Mouse (Mus musculus) spleen, embryonic (tissue): ENCODE measurements around the gene Ntn4.
"Not testable (repeated sequence)": the region's sequence is repeated elsewhere in the genome, so short reads cannot be mapped to it uniquely, and the experiment has no call there.

Experiments used
- CTCF ChIA-PET: fragments of 350-600 bp; sonication (Branson Sonifier 250); formaldehyde crosslinking; loops from one replicate; lab custom pipeline; 2022; lab: Charles Lee

The Ntn4 gene

DNA sequence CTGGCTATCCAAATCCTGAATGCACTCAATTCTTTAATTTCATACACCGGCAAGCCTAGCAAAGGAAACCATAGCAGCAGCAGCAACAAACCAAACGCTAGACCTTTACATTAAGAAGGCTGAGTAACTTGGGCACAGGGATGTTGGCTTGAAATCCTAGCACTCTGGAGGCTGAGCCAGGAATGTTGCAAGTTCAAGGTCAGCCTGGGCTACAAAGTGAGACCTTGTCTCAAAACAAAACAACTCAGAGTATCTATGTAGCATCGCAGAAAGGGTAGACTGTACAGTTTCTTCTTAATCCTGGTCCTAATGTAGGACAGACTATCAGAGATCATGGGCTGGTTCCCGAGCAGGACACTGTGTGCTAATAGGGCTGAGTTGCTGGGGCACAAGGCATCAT is 43.4 kb downstream of the Ntn4 start:
- CTCF ChIA-PET, result no interaction called here

DNA sequence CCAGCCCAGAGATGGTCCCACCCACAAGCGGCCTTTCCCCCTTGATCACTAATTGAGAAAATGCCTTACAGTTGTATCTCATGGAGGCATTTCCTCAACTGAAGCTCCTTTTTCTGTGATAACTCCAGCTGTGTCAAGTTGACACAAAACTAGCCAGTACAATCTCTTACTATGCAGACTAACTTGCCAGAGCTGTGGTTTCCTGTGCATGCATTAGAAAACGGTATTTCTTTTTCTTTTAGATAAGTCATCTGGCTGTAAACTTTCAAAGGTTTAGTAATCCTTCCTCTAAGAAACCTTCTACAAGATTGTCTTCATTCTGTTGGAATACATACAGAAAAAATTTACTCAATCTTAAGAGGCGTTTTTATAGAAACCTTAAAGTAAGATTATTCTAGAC is 44.9 kb downstream of the Ntn4 start:
- CTCF ChIA-PET, result not testable (repeated sequence)

DNA sequence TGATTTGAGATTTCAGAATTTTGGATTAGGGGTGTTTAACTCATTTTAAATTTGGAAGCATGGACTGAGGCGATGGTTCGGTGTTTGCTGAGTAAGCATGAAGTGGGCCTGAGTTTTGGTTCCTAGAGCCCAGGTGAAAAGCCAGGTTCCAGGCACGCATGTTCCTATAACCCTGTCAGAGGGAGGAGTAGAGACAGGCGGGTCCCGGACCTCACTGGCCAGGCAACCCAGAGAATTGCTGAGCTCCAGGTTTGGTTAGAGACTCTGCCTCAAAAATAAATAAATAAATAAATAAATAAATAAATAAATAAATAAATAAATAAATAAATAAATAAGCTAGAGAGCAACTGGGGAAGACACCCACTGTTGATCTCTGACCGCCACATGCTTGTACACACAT is 46.1 kb downstream of the Ntn4 start:
- CTCF ChIA-PET, result interaction anchor here (0.6 kb wide), 1 partner anchor 10 kb away, joined by 8 read pairs; no protein-coding TSS in a partner anchor

DNA sequence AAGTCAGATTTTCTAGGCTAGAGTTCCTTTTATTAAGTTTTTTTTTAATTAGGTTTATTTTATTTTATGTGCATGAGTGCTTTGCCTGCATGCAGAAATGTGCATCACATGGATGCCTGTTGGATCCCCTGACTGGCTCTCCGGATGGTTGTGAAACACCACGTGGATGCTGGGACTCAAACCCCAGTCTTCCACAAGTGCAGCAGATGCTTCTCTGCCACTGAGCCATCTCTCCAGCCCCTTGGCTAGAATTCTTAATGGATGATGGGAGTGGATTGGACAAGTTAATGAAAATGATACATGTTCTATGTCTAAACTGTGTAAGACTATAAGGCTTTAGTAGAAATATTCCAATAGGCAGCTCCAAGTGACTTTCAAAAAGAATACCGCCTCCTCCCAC is 47.3 kb downstream of the Ntn4 start:
- CTCF ChIA-PET, result no interaction called here

DNA sequence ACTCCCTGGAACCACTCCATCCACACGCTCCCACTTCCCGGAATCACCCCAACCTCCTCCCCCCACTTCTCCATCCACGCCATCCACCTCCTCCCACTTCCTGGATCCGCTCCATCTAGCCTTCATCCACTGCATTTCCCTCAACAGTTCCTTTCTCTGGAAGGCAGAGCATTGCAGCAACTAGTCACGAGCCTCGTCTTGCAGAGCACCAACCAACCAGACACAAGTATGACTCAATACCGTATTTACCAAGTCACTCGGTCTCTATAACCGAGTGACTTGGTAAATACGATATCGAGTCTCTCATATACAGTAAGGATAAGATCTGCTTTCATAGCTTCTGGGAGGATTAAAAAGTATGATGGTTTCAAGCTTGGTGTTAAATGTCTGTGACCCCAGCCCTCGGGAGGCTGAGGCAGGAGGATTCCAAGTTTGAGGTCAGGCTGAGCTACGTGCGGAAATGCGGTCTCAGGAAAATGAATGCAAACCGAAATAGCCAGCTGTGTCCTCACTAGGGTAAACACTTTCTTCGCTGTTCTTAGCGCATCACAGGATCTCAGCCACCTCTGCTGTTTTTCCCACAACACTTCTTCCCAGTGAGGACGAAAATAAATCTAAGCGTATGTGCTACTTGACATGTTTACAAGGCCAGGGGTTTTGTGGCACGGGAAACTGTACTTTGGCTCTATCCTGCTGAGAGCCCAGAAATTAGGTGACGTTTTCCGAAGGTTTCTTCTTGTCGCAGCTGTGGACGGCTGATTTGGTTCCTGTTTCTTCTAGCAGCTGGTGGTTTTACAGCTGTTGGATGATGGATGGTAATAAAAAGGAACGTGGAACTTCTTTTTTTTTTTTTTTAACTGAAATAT is 48.1 kb downstream of the Ntn4 start:
- CTCF ChIA-PET, result no interaction called here

DNA sequence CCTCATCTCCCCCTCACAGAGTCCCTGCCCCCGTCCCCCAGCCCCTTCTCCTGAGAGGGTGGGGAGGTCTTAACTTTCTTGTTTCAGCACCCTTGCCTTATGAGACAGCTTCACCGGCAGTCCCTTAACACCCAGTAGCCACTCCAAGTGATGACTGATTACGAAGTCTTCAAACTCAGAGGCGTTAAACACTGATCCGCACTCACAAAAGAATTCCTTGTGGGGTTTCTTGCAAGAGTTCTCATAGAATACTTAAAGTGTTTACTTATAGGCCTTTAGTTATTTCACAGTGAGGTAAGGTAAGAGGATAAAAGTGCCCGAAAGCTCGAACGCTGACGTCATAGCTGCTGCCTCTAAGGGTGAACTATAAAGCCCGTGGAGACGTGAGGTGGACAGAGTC is 50.9 kb downstream of the Ntn4 start:
- CTCF ChIA-PET, result no interaction called here

DNA sequence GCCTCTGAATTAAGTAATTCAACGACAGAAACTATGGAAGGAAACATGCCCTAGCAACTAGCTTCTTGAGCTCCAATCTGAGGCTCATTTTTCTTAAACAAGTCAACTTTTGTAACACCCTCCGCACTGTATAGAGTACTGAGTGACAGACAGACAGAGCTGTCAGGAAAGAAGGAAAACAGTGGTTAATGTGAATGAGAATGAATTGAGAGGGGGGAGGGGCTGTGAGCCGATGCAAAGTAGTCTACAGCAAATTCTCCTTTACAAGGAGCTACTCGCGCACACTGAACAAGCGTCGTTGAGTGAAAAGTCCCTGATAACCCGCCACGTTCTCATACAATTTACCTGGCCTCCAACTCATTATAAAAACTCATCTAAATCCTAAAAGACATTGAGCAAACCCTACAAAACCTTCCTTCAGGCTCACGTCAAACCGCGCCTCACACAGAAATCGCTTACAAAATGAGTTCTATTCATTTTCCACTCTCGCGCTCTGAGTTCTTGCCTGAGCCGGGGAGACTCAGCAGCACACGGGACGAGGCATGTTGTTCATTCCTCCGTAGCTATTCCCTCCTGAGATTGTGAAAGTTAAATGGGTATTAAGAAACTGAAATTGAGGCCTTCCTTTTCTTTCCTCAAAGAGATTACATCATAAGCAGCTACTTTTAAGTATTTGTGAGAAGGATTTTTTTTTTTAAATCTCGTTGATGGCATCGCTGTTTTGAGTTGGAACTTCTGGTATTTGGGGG is 54.7 kb downstream of the Ntn4 start:
- CTCF ChIA-PET, result no interaction called here

DNA sequence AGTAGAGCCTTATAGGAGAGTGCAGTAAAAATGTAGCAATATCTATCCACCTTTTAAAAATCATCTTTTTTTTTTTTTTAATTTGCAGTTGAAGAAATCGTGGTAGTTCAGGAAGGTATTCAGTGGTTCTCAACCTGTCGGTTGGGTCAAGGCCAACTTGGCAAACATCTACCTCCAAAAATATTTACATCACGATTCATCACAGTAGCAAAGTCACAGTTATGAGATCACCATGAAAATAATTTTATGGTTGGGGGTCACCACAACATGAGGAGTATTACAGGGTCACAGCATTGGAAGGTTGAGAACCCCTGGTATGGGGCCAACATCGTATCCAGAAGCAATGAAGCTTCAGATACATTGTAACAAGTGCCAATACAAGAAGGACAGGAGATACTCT is 55.5 kb downstream of the Ntn4 start:
- CTCF ChIA-PET, result no interaction called here

DNA sequence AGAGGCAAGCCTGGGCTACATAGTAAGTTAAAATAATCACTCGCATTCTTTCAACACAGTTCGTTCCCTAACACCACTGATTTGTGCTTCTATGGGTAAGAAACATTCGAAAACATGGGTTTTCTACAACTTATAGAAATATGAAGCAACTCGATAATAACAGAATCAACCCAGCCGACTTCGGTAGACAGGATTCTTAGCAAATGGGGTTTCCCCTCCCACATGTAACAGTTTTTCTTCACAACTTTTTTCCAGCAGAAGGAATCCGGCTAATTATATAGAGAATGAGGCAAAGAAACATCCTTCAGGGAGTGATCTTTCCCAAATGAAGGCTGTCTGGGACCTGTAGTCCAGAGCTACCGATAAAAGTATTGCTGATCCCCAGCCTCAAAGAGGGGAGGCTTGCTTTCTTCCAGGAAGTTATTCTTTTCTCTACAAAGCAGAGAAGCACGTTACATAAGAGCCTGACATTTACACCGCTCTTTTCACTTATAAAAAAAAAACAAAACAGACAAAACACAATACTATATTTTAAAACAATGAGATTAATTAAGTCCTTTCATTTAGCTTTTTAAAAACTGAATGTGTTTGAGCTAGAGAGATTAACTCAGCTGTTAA is 57.5 kb downstream of the Ntn4 start:
- CTCF ChIA-PET, result no interaction called here

DNA sequence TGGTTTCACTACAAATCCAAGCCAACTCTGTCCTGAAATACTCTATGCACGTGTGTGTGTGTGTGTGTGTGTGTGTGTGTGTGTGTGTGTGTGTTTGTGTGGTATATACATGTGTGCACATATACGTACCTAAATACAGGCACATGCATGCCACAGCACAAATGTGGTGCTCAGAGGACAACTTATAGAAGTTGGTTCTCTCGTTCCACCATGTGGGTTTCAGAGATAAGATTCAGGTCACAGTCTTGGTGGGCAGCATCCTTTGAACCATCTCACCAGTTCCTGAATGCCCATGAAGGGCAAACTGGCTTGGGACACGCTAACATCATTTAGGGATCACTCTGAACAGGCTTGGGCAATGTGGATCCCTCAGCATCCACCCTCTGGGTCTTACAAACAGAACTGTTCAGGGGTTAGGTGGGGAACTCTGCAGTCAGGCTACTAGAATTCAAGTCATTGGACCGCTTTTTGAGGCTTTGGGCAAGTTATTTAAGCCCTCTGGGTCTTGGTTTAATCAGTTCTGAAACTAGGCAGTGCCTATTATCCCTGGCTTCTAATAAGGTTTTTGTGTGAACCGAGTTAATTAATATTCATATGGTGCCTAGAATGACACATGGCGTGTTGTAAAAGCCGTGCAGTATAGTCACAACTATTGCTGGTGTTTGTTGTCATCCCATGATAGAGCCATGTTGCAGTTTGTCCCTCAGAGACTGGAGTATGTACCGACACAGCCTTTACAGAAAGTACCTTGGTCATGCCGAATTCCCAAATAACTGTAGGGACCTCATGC is 59.4 kb downstream of the Ntn4 start:
- CTCF ChIA-PET, result no interaction called here

DNA sequence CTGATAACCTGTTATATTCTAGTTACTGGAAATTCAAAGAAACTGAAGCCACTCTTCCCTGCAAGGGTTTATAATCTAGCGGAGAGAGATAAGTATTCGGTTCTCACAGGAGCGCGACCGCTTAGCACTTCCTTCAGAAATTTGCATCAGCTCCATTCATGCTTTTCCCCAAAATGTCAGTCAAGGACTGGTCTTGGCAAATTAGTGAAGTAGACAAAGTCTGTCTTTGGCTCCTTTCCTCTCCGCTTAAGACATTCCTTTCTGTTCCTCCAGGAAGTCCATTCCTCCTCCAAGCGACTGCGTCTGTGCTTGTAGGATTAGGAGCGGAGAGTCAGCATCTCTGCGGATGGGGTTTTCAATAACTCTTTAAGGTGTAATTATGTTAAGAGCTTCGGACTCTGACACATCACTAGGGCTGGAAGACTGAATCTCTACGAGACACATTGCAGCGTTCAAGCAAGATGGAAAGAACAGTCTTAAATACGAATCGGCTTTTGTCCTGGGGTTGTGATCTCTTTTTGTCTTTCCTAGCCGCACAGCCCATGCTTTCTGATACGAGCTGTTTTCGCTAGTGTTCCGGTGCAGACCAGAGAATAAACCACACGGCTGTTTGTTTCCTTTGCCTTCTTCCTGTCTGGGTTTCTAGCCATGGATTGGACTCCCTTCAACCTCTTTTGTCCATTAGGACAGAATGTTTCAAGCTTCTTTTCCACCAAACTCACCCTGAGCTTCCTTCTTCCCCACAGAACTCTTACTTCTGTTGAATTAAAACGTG is 60.3 kb downstream of the Ntn4 start:
- CTCF ChIA-PET, result no interaction called here

DNA sequence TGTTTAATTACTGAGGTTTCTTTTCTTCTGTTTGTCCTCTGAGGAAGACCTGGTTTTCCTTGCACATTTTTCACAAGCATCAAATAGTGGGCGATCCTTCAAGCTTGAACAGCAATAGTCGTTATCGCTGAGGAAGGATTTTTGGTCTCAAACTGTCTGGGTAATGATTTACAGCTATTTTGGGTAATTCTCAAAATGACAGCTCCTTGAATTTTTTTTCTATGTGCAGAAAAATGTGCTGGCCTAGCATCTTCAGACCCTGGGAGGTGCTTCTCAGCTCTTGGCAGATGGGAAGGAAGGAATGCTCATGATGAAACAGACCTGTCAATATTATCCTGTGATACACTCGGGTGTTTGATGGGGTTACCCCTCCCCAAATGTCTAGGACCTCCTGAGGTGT is 63.5 kb downstream of the Ntn4 start:
- CTCF ChIA-PET, result no interaction called here

DNA sequence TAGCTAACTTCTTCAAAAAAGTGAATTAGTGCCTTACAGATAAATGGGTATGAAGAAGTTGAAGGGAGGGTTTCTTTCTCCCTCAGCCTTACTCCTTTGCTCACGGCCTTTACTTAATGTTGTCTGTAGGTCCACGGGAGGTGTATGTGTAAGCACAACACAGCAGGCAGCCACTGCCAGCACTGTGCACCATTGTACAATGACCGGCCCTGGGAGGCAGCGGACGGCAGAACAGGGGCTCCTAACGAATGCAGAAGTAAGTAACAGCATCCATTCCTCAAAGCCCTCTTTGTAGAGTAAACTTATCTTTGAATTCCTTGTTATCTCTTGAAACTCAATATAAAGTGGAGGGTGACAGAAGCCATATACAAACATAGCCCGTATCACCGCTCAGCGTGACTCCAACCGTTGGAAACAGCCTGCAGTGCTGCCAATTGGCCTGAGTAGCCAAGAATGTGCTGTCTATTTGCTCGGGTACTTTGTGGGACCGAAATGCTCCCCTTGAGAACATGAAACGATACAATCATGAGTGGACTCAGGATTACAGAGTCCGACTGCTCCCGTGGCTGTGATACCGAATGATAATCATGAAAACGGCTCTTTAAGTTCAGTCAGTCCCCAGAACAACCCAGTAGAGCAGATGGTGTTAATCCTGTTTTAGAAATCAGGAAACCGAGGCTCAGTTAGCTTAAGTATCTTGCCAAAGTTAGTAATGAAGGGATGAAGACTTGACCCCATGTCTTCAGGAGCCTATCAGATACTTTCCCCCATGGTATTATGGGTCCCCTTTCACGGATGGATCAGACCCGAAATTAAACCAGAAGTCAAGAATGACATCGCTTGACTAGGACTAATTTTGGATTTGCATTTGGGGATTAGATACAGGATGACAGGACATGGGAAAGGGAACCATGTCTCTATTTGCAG is 66.9 kb downstream of the Ntn4 start:
- CTCF ChIA-PET, result interaction anchor here (0.6 kb wide), 1 partner anchor 136 kb away, joined by 6 read pairs; no protein-coding TSS in a partner anchor

DNA sequence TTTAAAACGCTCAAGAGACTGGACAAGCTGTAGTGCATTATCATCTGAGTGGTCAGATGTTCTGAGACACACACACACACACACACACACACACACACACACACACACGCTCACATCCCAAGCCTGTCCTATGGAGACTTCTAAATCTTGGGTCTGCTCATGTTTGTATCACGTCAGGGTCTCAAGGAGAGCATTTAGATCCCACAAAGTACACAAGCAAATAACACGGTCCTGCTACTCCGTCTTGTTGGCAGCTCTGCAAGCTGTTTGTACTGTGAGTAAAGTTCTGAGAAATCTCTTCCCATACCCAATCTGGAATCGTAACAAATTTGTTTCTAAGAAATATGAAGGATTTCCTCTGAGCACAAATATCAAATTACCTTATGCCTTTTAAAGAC is 67.6 kb downstream of the Ntn4 start:
- CTCF ChIA-PET, result no interaction called here

DNA sequence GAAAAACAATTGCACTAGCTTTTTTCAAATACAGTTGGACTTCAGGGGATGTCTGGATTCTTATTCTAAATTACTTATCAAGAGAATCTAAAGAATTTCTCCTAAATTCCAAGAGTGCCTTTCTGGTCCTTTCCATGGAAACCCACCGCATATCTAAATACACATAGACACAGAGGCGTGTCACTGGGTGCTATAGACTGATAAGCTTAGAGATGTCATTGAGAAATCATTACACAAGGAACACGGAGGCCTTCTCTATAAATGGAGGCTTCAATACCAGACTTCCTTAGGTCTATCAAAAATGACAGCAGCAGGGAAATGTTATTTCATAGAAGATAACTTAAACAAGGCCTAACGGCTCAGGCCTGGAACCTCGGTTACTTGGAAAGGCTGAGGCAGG is 68.0 kb downstream of the Ntn4 start:
- CTCF ChIA-PET, result no interaction called here

DNA sequence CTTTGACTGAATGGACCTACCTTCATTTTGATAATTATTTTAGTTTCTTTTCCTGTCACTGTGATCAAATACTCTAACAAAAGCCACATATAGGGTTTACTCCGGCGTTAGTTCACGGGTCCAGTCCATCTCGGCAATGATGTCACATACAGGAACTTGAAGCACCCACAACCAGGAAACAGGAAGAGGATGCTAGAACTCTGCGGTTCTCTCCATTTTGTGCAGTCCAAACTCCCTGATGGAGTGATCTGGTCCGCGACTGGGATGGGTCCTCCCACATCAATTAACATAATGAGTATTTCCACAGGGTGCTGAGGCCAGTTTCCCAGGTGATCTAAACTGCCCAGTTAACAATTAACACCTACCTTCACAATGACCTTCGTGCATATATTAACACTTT is 69.1 kb downstream of the Ntn4 start:
- CTCF ChIA-PET, result no interaction called here

DNA sequence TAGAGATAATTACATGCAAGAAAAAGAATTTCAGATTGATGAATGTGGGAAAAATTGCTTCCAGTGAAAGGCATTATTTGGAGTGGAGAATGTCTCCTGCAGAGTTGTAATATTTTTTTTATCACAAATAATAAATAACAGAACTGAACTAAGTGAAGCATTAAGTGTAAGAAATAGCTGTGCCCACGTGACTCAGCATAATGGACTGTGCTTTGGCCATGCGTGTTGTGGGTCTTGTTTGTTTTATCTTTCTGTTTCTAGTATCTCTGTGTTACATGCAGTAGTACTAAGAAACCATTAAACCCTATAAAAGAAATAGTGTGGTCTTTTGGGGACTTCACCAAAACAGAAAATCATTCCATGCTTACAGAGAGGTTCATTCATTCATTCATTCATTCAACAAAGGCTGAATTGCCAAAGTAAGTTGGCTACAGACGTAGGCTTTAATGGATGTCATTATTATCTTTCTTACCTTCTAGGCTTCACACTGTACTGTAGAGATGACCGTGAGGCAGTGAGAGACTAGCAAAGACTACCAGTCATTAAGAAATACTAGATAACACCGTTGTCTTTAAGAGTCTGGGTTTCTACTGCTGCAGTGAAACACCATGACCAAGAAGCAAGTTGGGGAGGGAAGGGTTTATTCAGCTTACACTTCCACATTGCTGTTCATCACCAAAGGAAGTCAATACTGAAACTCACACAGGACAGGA is 81.3 kb downstream of the Ntn4 start:
- CTCF ChIA-PET, result no interaction called here

DNA sequence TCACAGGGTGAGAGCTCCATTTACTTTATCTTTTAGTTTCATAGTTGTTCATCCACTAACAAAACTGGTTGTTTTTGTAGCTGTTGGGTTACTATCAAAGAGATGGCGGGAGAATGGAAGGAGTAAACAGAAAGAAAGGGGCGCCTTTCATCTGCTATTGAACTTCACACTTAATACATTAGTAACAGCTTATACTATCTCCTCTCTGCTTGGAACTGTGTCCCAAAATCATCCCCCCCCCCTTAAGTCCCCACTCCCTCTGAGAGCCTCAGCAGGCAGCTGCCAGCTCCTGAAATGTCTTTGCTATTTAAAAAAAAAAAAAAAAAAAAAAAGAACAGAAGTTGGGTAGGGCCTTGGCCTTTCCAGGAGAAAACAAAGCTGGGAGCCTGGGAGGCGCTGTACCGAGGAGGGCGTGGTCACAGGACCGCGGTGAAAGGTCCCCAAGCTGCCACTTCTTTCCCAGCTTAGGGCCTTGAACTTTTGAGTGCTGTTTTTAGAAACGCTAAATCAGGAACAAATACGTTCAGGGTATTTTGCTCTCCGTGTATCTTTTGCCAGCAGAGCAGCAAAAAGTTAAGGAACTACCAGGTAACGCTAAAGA is 83.6 kb downstream of the Ntn4 start:
- CTCF ChIA-PET, result interaction anchor here (0.6 to 1.2 kb wide), 3 partner anchors 107 to 565 kb away, joined by 4 to 14 read pairs (median 13); partner anchors contain the start of gene Usp44

DNA sequence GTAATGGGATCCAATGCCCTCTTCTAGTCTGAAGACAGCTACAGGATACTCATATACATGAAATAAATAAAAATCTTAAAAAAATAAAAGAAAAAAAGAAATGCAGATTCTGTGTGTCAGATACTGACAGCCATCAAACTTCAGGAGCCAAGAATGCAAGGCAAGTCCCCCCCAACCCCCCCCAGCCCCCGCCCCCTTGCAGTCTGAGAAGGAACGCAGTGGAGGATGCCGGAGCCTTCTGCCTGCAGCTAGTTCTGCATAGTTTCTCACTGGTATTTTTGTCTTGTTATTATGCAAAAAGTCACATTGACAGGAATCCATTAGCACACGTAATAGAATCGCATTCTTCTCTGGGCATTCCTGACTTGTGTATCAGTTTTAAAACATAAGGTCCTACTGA is 87.7 kb downstream of the Ntn4 start:
- CTCF ChIA-PET, result no interaction called here
